ENCODE assay signal across 14 mouse cellular contexts in genomic region chr2:18896015-18896414, GRCm38 (mm10).
A peak's percentile ranks its signal among the peaks of the same experiment; 100 is the strongest.
DNase-seq lines count a peak whose midpoint lies in the region; ATAC-seq and TF ChIP-seq lines count a peak whose summit lies in the region.
"Had no signal": no experiment of that assay in that cellular context is flagged by ENCODE, and none has a peak within 500 bp of the region (broad histone marks: within the 10 kb centered on the region; RNA-seq: fewer than 3 reads in every experiment).

No protein-coding gene starts in this region.

- no peak overlapping the region for H3K4me3 ChIP-seq in kidney, postnatal 0 days (replicated peaks; ENCODE audit: low read depth, low read length)
- no peak overlapping the region for H3K4me3 ChIP-seq in neural tube, embryonic 11.5 days (ENCODE audit: low read depth, low read length)
- no peak overlapping the region for H3K4me3 ChIP-seq in forebrain, postnatal 0 days (ENCODE audit: low read depth, low read length)
- H3K4me3 ChIP-seq: heart, embryonic 13.5 days; limb, embryonic 12.5 days; neural tube, embryonic 12.5 days had no signal

- 17% methylated on average over 6 of the region's 6 CpGs for WGBS in kidney, postnatal 0 days
- WGBS in neural tube, embryonic 11.5 days: 25% methylated on average over 6 of the region's 6 CpGs
- 61% methylated on average over 6 of the region's 6 CpGs for whole genome bisulfite sequencing in forebrain, postnatal 0 days

- no peak overlapping the region for H3K27ac ChIP-seq in kidney, postnatal 0 days
- no peak overlapping the region for H3K27ac ChIP-seq in neural tube, embryonic 11.5 days (ENCODE audit: low read depth, low read length)
- H3K27ac ChIP-seq in forebrain, postnatal 0 days (ENCODE audit: low read depth, low read length): no peak overlapping the region
- H3K27ac ChIP-seq: heart, embryonic 13.5 days; limb, embryonic 12.5 days; neural tube, embryonic 12.5 days had no signal

- H3K4me1 ChIP-seq in kidney, postnatal 0 days (replicated peaks; ENCODE audit: insufficient read depth, low read length): peaks cover 30% of the 10 kb centered on the region
- peaks cover 9% of the 10 kb centered on the region for H3K4me1 ChIP-seq in neural tube, embryonic 11.5 days (ENCODE audit: control insufficient read depth, insufficient read depth, low read length)
- H3K4me1 ChIP-seq in forebrain, postnatal 0 days (ENCODE audit: insufficient read depth): no peaks in the 10 kb centered on the region

- peak; percentile 28 for DNase-seq in kidney, adult 11 months
- no peak for DNase-seq in kidney, postnatal 25 days
- DNase-seq in heart, adult 9 months (ENCODE audit: low spot score in 2 of 2): peak; percentile 47 to 56
- DNase-seq in kidney, postnatal 0 days (ENCODE audit: low spot score): peak; percentile 86
- peak; percentile 31 for DNase-seq in neural tube, embryonic 11.5 days (ENCODE audit: low spot score)
- no peak for DNase-seq in forebrain, postnatal 0 days
- no peak for DNase-seq in left cerebral cortex, postnatal 10 days (ENCODE audit: extremely low spot score in 1 of 2, low spot score in 2 of 2)
- no peak for DNase-seq in ovary, postnatal 10 days (ENCODE audit: low spot score)
- DNase-seq: cerebellum, postnatal 10 days; right cerebral cortex, postnatal 14 days had no signal

- no peaks in the 10 kb centered on the region for H3K9me3 ChIP-seq in kidney, postnatal 0 days (replicated peaks; ENCODE audit: low read length)
- no peaks in the 10 kb centered on the region for H3K9me3 ChIP-seq in neural tube, embryonic 11.5 days (ENCODE audit: control insufficient read depth, low read length)
- no peaks in the 10 kb centered on the region for H3K9me3 ChIP-seq in forebrain, postnatal 0 days (ENCODE audit: low read length)
- H3K9me3 ChIP-seq: heart, embryonic 13.5 days; limb, embryonic 12.5 days; neural tube, embryonic 12.5 days had no signal

- ATAC-seq in kidney, postnatal 0 days (replicated peaks; ENCODE audit: low FRiP score, low read depth): peak; percentile 76
- no peak for ATAC-seq in neural tube, embryonic 11.5 days (ENCODE audit: insufficient read depth, low FRiP score, low TSS enrichment)
- ATAC-seq in forebrain, postnatal 0 days: no peak

- no peaks in the 10 kb centered on the region for H3K27me3 ChIP-seq in kidney, postnatal 0 days (ENCODE audit: insufficient read depth, low read length)
- H3K27me3 ChIP-seq in neural tube, embryonic 11.5 days (ENCODE audit: control insufficient read depth, insufficient read depth, low read length): no peaks in the 10 kb centered on the region
- no peaks in the 10 kb centered on the region for H3K27me3 ChIP-seq in forebrain, postnatal 0 days (ENCODE audit: insufficient read depth, low read length)
- H3K27me3 ChIP-seq: CH12.LX; heart, embryonic 13.5 days; neural tube, embryonic 12.5 days had no signal

- H3K9ac ChIP-seq in kidney, postnatal 0 days (ENCODE audit: low read depth, low read length): no peak overlapping the region
- H3K9ac ChIP-seq in neural tube, embryonic 11.5 days (ENCODE audit: low read length): no peak overlapping the region
- no peak overlapping the region for H3K9ac ChIP-seq in forebrain, postnatal 0 days
- H3K9ac ChIP-seq: heart, embryonic 13.5 days; limb, embryonic 12.5 days; neural tube, embryonic 12.5 days had no signal

- intact Hi-C loops in left cerebral cortex, postnatal 10 days (cut with DNase I): no loop called here

- no peak for TF ChIP-seq CTCF in kidney, postnatal 0 days (IDR thresholded peaks at IDR 0.05; ENCODE audit: low read depth)
- TF ChIP-seq CTCF in forebrain, postnatal 0 days (IDR thresholded peaks at IDR 0.05; ENCODE audit: low read depth): no peak

- H3K4me2 ChIP-seq in kidney, postnatal 0 days (ENCODE audit: low read length): peak overlapping the region; percentile 23; the same call in 1 of the 2 replicates
- H3K4me2 ChIP-seq in neural tube, embryonic 11.5 days (ENCODE audit: low read depth): no peak overlapping the region
- H3K4me2 ChIP-seq in forebrain, postnatal 0 days (ENCODE audit: low read depth): no peak overlapping the region
- H3K4me2 ChIP-seq: heart, embryonic 13.5 days; limb, embryonic 12.5 days; neural tube, embryonic 12.5 days had no signal

- no peaks in the 10 kb centered on the region for H3K36me3 ChIP-seq in kidney, postnatal 0 days (ENCODE audit: insufficient read depth, low read length)
- H3K36me3 ChIP-seq in neural tube, embryonic 11.5 days (ENCODE audit: control insufficient read depth, insufficient read depth, low read length): no peaks in the 10 kb centered on the region
- H3K36me3 ChIP-seq in forebrain, postnatal 0 days (ENCODE audit: insufficient read depth): no peaks in the 10 kb centered on the region; the same call in 1 of the 2 replicates
- H3K36me3 ChIP-seq: neural tube, embryonic 12.5 days had no signal

Comparison
In these comparisons a context has a peak if more than half of its experiments do, and no peak if none do; other contexts are left out.
1. DNase-seq: peak in kidney, adult 11 months (single experiment), heart, adult 9 months (2 of 2), kidney, postnatal 0 days (single experiment) and neural tube, embryonic 11.5 days (single experiment); none in kidney, postnatal 25 days (0 of 2), forebrain, postnatal 0 days (single experiment), left cerebral cortex, postnatal 10 days (0 of 2) and ovary, postnatal 10 days (single experiment).